Mouse (Mus musculus) ES-Bruce4 (cell line): Measurements from ENCODE around the gene Rdh12. TPM values are rescaled to one million over a fixed set of nuclear protein-coding genes. Genes with fewer than 3 reads are reported as not detected.

Source experiments
- H3K27ac ChIP-seq: 2 replicates; pipeline ENCODE4 v1.5.1; 2012; ENCODE audit warnings: low read length, inconsistent platforms; ENCODE audit not compliant: insufficient read depth
- H3K27me3 ChIP-seq: 2 replicates; pipeline ENCODE4 v1.6.1; 2012; ENCODE audit warnings: mild to moderate bottlenecking, low read length, inconsistent platforms; ENCODE audit not compliant: control insufficient read depth, poor library complexity, insufficient read depth, severe bottlenecking
- H3K36me3 ChIP-seq: 2 replicates; pipeline ENCODE4 v1.6.1; 2012; ENCODE audit warnings: inconsistent platforms, mild to moderate bottlenecking, low read length, moderate library complexity; ENCODE audit not compliant: control insufficient read depth, poor library complexity, insufficient read depth, severe bottlenecking
- H3K4me1 ChIP-seq: one replicate; pipeline ENCODE4 v1.8.1; 2011; ENCODE audit warnings: low read length; ENCODE audit not compliant: control insufficient read depth, insufficient read depth
- H3K4me3 ChIP-seq: 2 replicates; pipeline ENCODE4 v1.5.1; 2011; ENCODE audit warnings: low read depth, mild to moderate bottlenecking, low read length
- H3K9ac ChIP-seq: 2 replicates; pipeline ENCODE4 v1.6.1; 2012; ENCODE audit warnings: low read depth, mild to moderate bottlenecking, inconsistent platforms; ENCODE audit not compliant: poor library complexity, severe bottlenecking
- H3K9me3 ChIP-seq: replicated peaks from 2 replicates; pipeline ENCODE4 v1.6.1; 2012; ENCODE audit warnings: mild to moderate bottlenecking, low read length, inconsistent platforms; ENCODE audit not compliant: control insufficient read depth, poor library complexity, insufficient read depth, severe bottlenecking
- CTCF ChIP-seq: IDR thresholded peaks from one replicate; pipeline ENCODE4 v1.8.1; 2011; ENCODE audit warnings: low read depth, low read length
- EP300 ChIP-seq: IDR thresholded peaks from 2 replicates; pipeline ENCODE4 v1.6.1; 2011; ENCODE audit warnings: low read depth, low read length; ENCODE audit not compliant: insufficient read depth
- POLR2A ChIP-seq: IDR thresholded peaks from one replicate; pipeline ENCODE4 v1.8.1; 2011; ENCODE audit warnings: low read length; ENCODE audit not compliant: insufficient read depth
- polyA plus RNA-seq: library from polyadenylated mRNA; stranded (reverse); fragments of >200 nt; gene quantifications from 2 replicates; pipeline ENCODE4 v1.2.4, GENCODE M21; 2011; ENCODE audit warnings: low read depth; ENCODE audit not compliant: missing spikeins, insufficient read depth, insufficient read length

Rdh12 gene
- 1.6 and 2.1 TPM in 2 replicates for polyA plus RNA-seq

GRCm38 (mm10) chr12:79208703-79209464 lies at the start of gene Rdh12:
TSS of gene Rdh12 (plus strand) at chr12:79208914.
- H3K4me1 ChIP-seq, result no peaks in the 10 kb centered on the region
- no peak within 1 kb of the TSS for H3K27ac ChIP-seq
- H3K36me3 ChIP-seq, result no peaks in the 10 kb centered on the region
- no peak for TF ChIP-seq EP300
- TF ChIP-seq CTCF, result no peak
- no peak for TF ChIP-seq POLR2A
- H3K4me3 ChIP-seq, result peak within 1 kb of the TSS; percentile 63
- H3K9me3 ChIP-seq, result no peaks in the 10 kb centered on the region
- no peaks in the 10 kb centered on the region for H3K27me3 ChIP-seq
- no peak within 1 kb of the TSS for H3K9ac ChIP-seq

GRCm38 (mm10) chr12:79162876-79163275 lies 45.8 kb upstream of the Rdh12 start:
- Histone ChIP-seq H3K27me3 (no peaks in the 10 kb centered on the region), H3K4me3 (no peak overlapping the region), H3K9ac (no peak overlapping the region), H3K9me3 (no peaks in the 10 kb centered on the region), H3K36me3 (peaks cover 10% of the 10 kb centered on the region), H3K4me1 (no peaks in the 10 kb centered on the region), H3K27ac (no peak overlapping the region)
- no peak for TF ChIP-seq EP300
- no peak for TF ChIP-seq POLR2A
- TF ChIP-seq CTCF, result no peak

GRCm38 (mm10) chr12:79169173-79169572 lies 39.5 kb upstream of the Rdh12 start:
- H3K4me3 ChIP-seq, result no peak overlapping the region
- no peaks in the 10 kb centered on the region for H3K4me1 ChIP-seq
- no peak overlapping the region for H3K9ac ChIP-seq
- H3K27ac ChIP-seq, result no peak overlapping the region
- peaks cover 3% of the 10 kb centered on the region; the same call in 1 of the 2 replicates for H3K36me3 ChIP-seq
- TF ChIP-seq EP300 (no peak), POLR2A (no peak), CTCF (no peak)
- no peaks in the 10 kb centered on the region for H3K27me3 ChIP-seq
- no peaks in the 10 kb centered on the region for H3K9me3 ChIP-seq

GRCm38 (mm10) chr12:79170421-79170820 lies 38.3 kb upstream of the Rdh12 start:
- no peaks in the 10 kb centered on the region for H3K27me3 ChIP-seq
- peaks cover 4% of the 10 kb centered on the region for H3K36me3 ChIP-seq
- no peak overlapping the region for H3K27ac ChIP-seq
- H3K4me3 ChIP-seq, result no peak overlapping the region
- no peak overlapping the region for H3K9ac ChIP-seq
- H3K9me3 ChIP-seq, result no peaks in the 10 kb centered on the region
- TF ChIP-seq POLR2A, result no peak
- no peak for TF ChIP-seq CTCF
- TF ChIP-seq EP300, result no peak
- no peaks in the 10 kb centered on the region for H3K4me1 ChIP-seq

- Histone ChIP-seq H3K9ac (peak overlapping the region; percentile 75), H3K9me3 (no peaks in the 10 kb centered on the region), H3K4me1 (no peaks in the 10 kb centered on the region), H3K27me3 (no peaks in the 10 kb centered on the region), H3K27ac (no peak overlapping the region), H3K4me3 (peak overlapping the region; percentile 74), H3K36me3 (peaks cover 11% of the 10 kb centered on the region)
- TF ChIP-seq POLR2A (no peak), EP300 (no peak), CTCF (no peak)
Measured at GRCm38 (mm10) chr12:79171269-79171995, 37.3 kb upstream of the Rdh12 start.
